Mouse (Mus musculus) stomach, embryonic 16.5 days (tissue): ENCODE data around the gene Bves. TPM values are rescaled to one million over a fixed set of nuclear protein-coding genes. Genes with fewer than 3 reads are reported as not detected.
"Not testable (repeated sequence)": the region's sequence is repeated elsewhere in the genome, so short reads cannot be mapped to it uniquely, and the experiment has no call there.

Source experiments
- ATAC-seq: fragments of 200-750 bp; cut with Nextera tagmentation; 2 replicates; pipeline ENCODE4 v1.8.0; 2017; ENCODE audit warnings: moderate number of reproducible peaks, moderate TSS enrichment; ENCODE audit not compliant: insufficient read depth, low FRiP score
- H3K27ac ChIP-seq: fragments of 300-500 bp; sonication (generic); 2 replicates; pipeline ENCODE4 v1.5.1; 2014; ENCODE audit warnings: low read length
- H3K27me3 ChIP-seq: fragments of 300-500 bp; sonication (generic); 2 replicates; pipeline ENCODE4 v1.6.1; 2014; ENCODE audit warnings: low read length, control low read depth, mixed read lengths; ENCODE audit not compliant: control insufficient read depth, insufficient read depth
- H3K36me3 ChIP-seq: fragments of 300-500 bp; sonication (generic); 2 replicates; pipeline ENCODE4 v1.6.1; 2014; ENCODE audit warnings: low read length; ENCODE audit not compliant: control insufficient read depth, insufficient read depth
- H3K4me1 ChIP-seq: fragments of 300-500 bp; sonication (generic); 2 replicates; pipeline ENCODE4 v1.6.1; 2014; ENCODE audit warnings: low read length, control low read depth, mixed read lengths; ENCODE audit not compliant: control insufficient read depth, insufficient read depth
- H3K4me2 ChIP-seq: fragments of 300-500 bp; sonication (generic); 2 replicates; pipeline ENCODE4 v1.6.1; 2014; ENCODE audit warnings: low read depth, low read length, mixed read lengths
- H3K4me3 ChIP-seq: fragments of 300-500 bp; sonication (generic); replicated peaks from 2 replicates; pipeline ENCODE4 v1.5.1; 2014; ENCODE audit warnings: mild to moderate bottlenecking, low read length
- H3K9ac ChIP-seq: fragments of 300-500 bp; sonication (generic); 2 replicates; pipeline ENCODE4 v1.6.1; 2014; ENCODE audit warnings: low read length
- H3K9me3 ChIP-seq: fragments of 300-500 bp; sonication (generic); replicated peaks from 2 replicates; pipeline ENCODE4 v1.6.1; 2016; ENCODE audit warnings: low read length, control low read depth; ENCODE audit not compliant: control insufficient read depth
- WGBS: fragments of 180-500 bp; shearing (Covaris S2); extraction: QIAGEN DNeasy Blood & Tissue Kit; methylation state at CpG from one replicate; pipeline ENCODE4 v1.1.7; 2014; 5-methylcytosine and 5-hydroxymethylcytosine counted together
- polyA plus RNA-seq: library from polyadenylated mRNA; unstranded; fragments of >200 nt; fragmentation: Nextera tagmentation; extraction: Ambion mirVana; gene quantifications from 2 replicates; pipeline ENCODE4 v1.2.1, GENCODE M21; 2015

Bves gene
- polyA plus RNA-seq, result 6.8 and 8.1 TPM in 2 replicates

GRCm38 (mm10) chr10:45335434-45336422, at the start of gene Bves:
Bves (plus strand) TSS chr10:45335772.
- H3K27ac ChIP-seq, result no peak within 1 kb of the TSS
- no peaks in the 10 kb centered on the region for H3K9me3 ChIP-seq
- no peaks in the 10 kb centered on the region for H3K36me3 ChIP-seq
- peak within 1 kb of the TSS; percentile 57 for H3K4me3 ChIP-seq
- H3K4me1 ChIP-seq, result no peaks in the 10 kb centered on the region
- ATAC-seq, result peak; percentile 88
- H3K27me3 ChIP-seq, result peaks cover 8% of the 10 kb centered on the region
- H3K4me2 ChIP-seq, result peak within 1 kb of the TSS; percentile 80
- WGBS, result under 1% methylated on average over 112 of the region's 116 CpGs
- H3K9ac ChIP-seq, result peak within 1 kb of the TSS; percentile 73

- no peak overlapping the region for H3K4me3 ChIP-seq
- WGBS, result 46% methylated on average over 7 of the region's 7 CpGs
- H3K27me3 ChIP-seq, result peaks cover 12% of the 10 kb centered on the region
- ATAC-seq, result no peak
- no peak overlapping the region for H3K9ac ChIP-seq
- H3K9me3 ChIP-seq, result no peaks in the 10 kb centered on the region
- H3K27ac ChIP-seq, result no peak overlapping the region
- H3K36me3 ChIP-seq, result no peaks in the 10 kb centered on the region
- H3K4me2 ChIP-seq, result no peak overlapping the region
- H3K4me1 ChIP-seq, result peaks cover 4% of the 10 kb centered on the region; the same call in 1 of the 2 replicates
These were observed 47.2 kb upstream of the Bves start for GRCm38 (mm10) chr10:45288351-45288750.

GRCm38 (mm10) chr10:45289218-45290105, 46.1 kb upstream of the Bves start:
- H3K4me2 ChIP-seq, result peak overlapping the region; percentile 79
- H3K9me3 ChIP-seq, result no peaks in the 10 kb centered on the region
- H3K9ac ChIP-seq, result peak overlapping the region; percentile 73
- H3K4me3 ChIP-seq, result peak overlapping the region; percentile 58
- peaks cover 4% of the 10 kb centered on the region; the same call in 1 of the 2 replicates for H3K4me1 ChIP-seq
- H3K27me3 ChIP-seq, result peaks cover 12% of the 10 kb centered on the region
- H3K27ac ChIP-seq, result no peak overlapping the region
- peak; percentile 79; the same call in 1 of the 2 replicates for ATAC-seq
- under 1% methylated on average over 71 of the region's 71 CpGs for WGBS
- H3K36me3 ChIP-seq, result no peaks in the 10 kb centered on the region

GRCm38 (mm10) chr10:45290618-45291017, 45.0 kb upstream of the Bves start:
- Histone ChIP-seq H3K27me3 (peaks cover 12% of the 10 kb centered on the region), H3K9me3 (no peaks in the 10 kb centered on the region), H3K4me2 (no peak overlapping the region), H3K4me1 (peaks cover 4% of the 10 kb centered on the region; the same call in 1 of the 2 replicates), H3K4me3 (no peak overlapping the region), H3K27ac (no peak overlapping the region), H3K9ac (no peak overlapping the region), H3K36me3 (no peaks in the 10 kb centered on the region)
- ATAC-seq, result no peak
- WGBS, result 69% methylated on average over 5 of the region's 5 CpGs

GRCm38 (mm10) chr10:45292159-45292558, 43.4 kb upstream of the Bves start:
- not testable (repeated sequence) for H3K4me1 ChIP-seq, H3K9me3 ChIP-seq, H3K36me3 ChIP-seq, H3K4me3 ChIP-seq, H3K9ac ChIP-seq, H3K27ac ChIP-seq, H3K4me2 ChIP-seq
- 55% methylated on average over 4 of the region's 4 CpGs for WGBS
- H3K27me3 ChIP-seq, result peaks cover 12% of the 10 kb centered on the region
- ATAC-seq, result 0 out of 2 replicates have a peak, but pooled peaks have one; percentile 25

- no peak overlapping the region for H3K27ac ChIP-seq
- no peak overlapping the region for H3K9ac ChIP-seq
- no peaks in the 10 kb centered on the region for H3K36me3 ChIP-seq
- no peaks in the 10 kb centered on the region for H3K4me1 ChIP-seq
- H3K27me3 ChIP-seq, result 0 out of 2 replicates have a peak, but pooled peaks cover 3% of the 10 kb centered on the region
- H3K4me3 ChIP-seq, result no peak overlapping the region
- H3K9me3 ChIP-seq, result no peaks in the 10 kb centered on the region
- ATAC-seq, result no peak
- 71% methylated on average over 5 of the region's 5 CpGs for whole genome bisulfite sequencing
- no peak overlapping the region for H3K4me2 ChIP-seq
These were observed 40.5 kb upstream of the Bves start for GRCm38 (mm10) chr10:45295093-45295492.

- ATAC-seq, result no peak
- H3K4me2 ChIP-seq, result no peak overlapping the region
- no peaks in the 10 kb centered on the region for H3K27me3 ChIP-seq
- H3K9me3 ChIP-seq, result no peaks in the 10 kb centered on the region
- no peak overlapping the region for H3K9ac ChIP-seq
- no peaks in the 10 kb centered on the region for H3K36me3 ChIP-seq
- no peak overlapping the region for H3K4me3 ChIP-seq
- WGBS, result 71% methylated on average over 6 of the region's 6 CpGs
- H3K27ac ChIP-seq, result no peak overlapping the region
- no peaks in the 10 kb centered on the region for H3K4me1 ChIP-seq
These were observed 37.1 kb upstream of the Bves start for GRCm38 (mm10) chr10:45298503-45298902.

GRCm38 (mm10) chr10:45299509-45299908, 36.1 kb upstream of the Bves start:
- no peaks in the 10 kb centered on the region for H3K36me3 ChIP-seq
- H3K9ac ChIP-seq, result no peak overlapping the region
- H3K27ac ChIP-seq, result no peak overlapping the region
- no peaks in the 10 kb centered on the region for H3K4me1 ChIP-seq
- 75% methylated on average over 4 of the region's 4 CpGs for WGBS
- no peaks in the 10 kb centered on the region for H3K27me3 ChIP-seq
- H3K4me3 ChIP-seq, result no peak overlapping the region
- H3K9me3 ChIP-seq, result no peaks in the 10 kb centered on the region
- no peak for ATAC-seq
- H3K4me2 ChIP-seq, result no peak overlapping the region
